Mouse (Mus musculus) megakaryocyte, adult 5-6 weeks (primary cell): ENCODE results near the gene Mgat4e. TPM values are rescaled to one million over a fixed set of nuclear protein-coding genes. Genes with fewer than 3 reads are reported as not detected.
A peak's percentile ranks its signal among the peaks of the same experiment; 100 is the strongest.

Experiments
- ATAC-seq: 2 replicates; pipeline ENCODE4 v1.8.0; 2016; ENCODE audit warnings: mild to moderate bottlenecking, inconsistent platforms; ENCODE audit not compliant: poor library complexity, severe bottlenecking
- total RNA-seq, 2 experiments: library from RNA; stranded (forward) in 1 of 2; stranded (reverse) in 1 of 2; fragments of 153-499, 151-499 nt in 1 of 2; fragments of 221-1000, 200-1000 nt in 1 of 2; gene quantifications; 2 replicates each; pipeline versions ENCODE4 v1.2.3 to v1.2.4; 2015 to 2017

Gene Mgat4e
- total RNA-seq (2015) (not detected in 2 replicates), total RNA-seq (2017) (not detected in 2 replicates)

DNA sequence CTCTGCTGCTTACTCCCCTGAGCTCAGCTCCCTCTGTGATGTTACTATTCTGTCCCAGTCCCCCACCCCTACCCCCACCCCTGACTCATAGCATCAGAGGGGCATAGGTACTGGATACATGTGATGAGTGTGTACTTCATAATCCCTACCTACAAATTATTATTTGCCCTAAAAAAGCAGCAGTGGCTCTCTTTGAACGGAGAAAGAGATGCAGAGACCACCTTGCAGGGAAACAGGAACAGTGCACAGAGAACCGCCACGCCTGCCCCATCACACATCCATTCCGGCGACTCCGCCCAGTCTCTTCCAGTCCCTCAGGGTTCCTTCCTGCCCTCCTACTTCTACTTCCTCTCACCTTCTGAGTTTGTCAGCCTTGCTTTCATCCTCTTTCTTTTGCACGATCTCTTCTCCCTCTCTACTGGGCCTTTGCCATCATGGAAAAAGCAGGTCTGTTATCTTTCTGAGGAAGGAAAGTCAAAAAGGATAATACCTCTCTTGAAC lies at the start of gene Mgat4e:
Gene Mgat4e (minus strand): TSS at position 51 of the 501 bp plus-strand sequence.
- no peak; the same call in 1 of the 2 replicates for ATAC-seq

DNA sequence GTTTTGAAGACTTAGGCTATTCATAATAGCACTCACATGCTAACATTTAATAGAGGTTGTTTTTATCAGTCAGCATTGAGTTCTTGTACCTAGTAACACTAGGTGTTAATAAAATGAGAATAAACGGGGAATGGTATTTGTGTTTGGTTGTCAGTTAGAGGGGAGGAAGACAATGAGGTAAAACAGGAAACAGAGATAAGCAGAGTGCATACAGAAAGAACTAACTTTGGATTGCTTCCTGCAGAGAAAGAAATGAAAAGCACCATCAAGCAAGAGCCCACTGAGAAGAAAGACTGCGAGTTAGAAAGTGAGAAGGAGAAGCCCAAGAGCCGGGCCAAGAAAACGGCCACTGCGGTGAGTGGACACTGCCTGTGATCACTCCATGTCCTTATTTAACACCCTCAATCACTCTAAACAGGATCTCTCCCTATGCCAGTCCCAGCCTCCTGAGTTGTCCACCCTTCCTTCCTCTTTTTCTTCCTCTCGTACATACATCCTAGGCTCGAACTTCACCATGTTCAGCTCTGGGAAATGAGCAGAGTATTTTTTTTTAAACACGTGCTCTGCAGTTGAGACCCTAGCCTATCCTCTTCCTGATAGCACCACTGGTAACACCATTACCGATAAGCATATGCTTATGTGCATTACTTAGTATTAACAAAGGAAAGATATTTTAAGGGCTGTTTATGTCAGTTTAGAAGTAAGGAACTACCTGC lies 48.0 kb upstream of the Mgat4e start:
- ATAC-seq: no peak

DNA sequence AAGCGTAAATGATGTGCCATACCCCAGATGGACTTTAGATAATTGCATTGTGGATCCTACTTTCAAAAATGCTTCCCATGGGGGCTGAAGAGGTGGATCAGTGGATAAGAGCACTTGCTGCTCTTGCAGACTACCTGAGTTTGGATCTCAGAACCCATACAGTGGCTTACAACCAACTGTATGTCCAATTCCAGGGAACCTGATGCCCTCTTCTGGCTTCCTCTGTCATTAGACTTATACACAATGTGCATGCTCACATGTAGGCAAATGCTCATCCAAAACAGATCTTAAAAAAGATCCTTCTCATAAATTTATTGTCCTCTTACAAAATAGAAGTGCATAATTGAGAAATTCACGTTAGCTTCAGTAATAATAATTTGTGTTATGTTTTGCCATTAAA lies 42.3 kb upstream of the Mgat4e start:
- no peak for ATAC-seq

DNA sequence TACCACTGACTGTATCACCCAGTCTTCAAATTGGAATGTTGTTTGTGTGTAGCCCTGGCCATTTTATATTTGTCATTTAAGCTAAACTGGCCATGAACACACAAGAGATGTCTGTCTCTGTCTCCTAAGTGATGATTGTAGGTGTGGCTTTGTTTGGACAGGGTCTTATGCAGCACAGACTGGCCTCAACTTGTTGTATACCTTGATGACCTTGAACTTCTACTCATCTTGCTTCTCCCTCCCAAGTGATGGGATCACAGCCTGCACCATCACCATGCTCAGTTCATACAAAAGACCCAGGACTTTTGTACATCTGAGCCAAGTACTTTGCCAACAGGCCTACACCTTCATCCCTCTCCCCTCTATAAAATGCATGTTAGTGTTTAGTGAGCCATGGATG lies 40.2 kb upstream of the Mgat4e start:
- no peak for ATAC-seq

GRCm38 (mm10) chr1:134583560-134583959 lies 34.1 kb upstream of the Mgat4e start:
- no peak for ATAC-seq

DNA sequence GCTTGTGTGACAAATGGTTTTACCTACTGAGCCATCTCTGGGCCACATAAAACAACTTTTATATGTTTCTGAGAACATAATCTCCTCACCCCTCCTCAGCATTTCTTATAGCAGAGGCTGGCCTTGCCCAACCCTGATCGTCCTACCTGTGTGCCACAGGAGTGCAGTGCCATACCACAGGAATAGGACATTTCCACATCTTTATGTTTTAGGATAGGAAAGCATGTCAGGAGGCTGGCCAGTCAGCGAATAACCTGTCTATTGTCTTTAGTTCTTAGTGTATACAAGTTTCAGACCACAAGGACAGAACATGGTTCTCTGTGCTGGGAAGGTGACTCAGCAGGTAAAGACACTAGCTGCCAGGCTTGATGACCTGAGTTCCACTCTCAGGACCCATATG lies 31.3 kb upstream of the Mgat4e start:
- ATAC-seq: no peak

- ATAC-seq: no peak
Observed at GRCm38 (mm10) chr1:134577384-134578120, 28.1 kb upstream of the Mgat4e start.

GRCm38 (mm10) chr1:134573932-134574315 lies 24.4 kb upstream of the Mgat4e start:
- ATAC-seq: no peak

DNA sequence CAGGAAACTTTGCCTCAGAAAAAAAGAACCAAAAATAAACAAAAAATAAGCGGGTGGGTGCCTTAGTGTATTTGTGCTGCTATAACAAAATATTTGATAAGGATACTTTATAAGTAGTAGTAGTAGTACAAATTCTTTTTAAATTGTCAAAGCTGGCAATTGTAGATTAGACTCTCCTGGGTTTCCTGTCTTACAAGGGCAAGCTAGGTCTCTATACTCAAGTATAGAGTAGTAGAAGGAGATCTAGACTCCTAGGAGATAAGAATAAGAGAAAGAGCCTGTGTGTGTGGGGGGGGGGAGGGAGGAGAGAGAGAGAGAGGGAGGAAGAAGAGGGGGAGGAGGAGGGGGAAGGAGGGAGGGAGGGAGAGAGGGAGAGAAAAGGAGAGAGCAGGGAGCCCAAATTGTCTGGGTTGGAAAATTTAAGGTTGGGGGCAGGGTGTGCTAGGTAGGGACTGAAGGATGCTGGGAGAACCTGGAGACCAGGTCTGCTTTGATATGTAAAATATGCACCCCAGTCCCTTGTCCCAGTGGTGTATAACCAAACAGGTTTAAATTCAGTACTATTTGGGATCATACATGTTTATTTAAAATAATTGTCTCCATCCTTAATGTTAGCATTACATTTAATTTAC lies 23.9 kb upstream of the Mgat4e start:
- no peak for ATAC-seq

DNA sequence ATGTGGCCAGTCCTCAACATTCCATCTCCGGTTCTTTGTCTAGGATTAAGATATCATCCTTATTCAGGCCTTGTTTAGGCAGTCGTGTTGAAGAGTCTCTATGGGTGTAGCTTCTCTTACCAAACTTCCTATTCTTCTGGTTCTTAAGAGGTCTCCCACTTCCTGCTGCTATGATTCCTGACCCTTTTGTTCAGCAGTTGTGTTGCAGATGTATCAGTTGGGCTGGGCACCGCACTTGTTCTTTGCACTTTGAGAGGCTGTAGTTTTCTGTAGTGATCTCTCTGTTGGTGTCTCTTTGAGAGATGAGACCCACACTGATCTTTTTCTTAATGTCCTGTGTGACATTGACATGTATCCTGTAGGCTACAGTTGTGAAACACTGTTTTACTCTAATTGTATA lies 21.1 kb upstream of the Mgat4e start:
- no peak for ATAC-seq

GRCm38 (mm10) chr1:134570171-134570570 lies 20.7 kb upstream of the Mgat4e start:
- ATAC-seq: no peak

DNA sequence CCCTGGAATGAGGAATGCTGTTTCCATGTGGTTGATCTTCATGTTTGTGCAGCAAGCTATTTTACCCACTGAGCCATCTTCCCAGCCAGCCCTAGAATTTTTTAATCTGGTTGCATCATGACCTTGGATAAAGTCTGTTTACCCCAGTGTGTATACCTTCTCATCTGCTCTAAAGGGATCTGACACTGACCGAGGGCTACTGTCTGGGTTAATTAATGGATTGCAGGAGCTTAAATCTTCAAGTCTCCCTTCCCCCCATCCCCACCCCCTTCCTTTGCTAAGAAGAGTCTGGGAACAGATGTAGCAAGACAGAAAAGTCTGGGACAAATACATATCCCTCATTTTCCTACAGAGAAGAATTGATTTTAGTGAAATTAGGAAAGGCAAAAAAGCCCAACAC lies 18.0 kb upstream of the Mgat4e start:
- ATAC-seq: no peak

GRCm38 (mm10) chr1:134563726-134564125 lies 14.2 kb upstream of the Mgat4e start:
- ATAC-seq: no peak

- ATAC-seq: 0 out of 2 replicates have a peak, but pooled peaks have one; percentile 16
Observed at GRCm38 (mm10) chr1:134562457-134562856, 13.0 kb upstream of the Mgat4e start.

- no peak for ATAC-seq
Observed at GRCm38 (mm10) chr1:134561770-134562143, 12.3 kb upstream of the Mgat4e start.

GRCm38 (mm10) chr1:134560801-134561769 lies 11.6 kb upstream of the Mgat4e start:
- no peak for ATAC-seq

DNA sequence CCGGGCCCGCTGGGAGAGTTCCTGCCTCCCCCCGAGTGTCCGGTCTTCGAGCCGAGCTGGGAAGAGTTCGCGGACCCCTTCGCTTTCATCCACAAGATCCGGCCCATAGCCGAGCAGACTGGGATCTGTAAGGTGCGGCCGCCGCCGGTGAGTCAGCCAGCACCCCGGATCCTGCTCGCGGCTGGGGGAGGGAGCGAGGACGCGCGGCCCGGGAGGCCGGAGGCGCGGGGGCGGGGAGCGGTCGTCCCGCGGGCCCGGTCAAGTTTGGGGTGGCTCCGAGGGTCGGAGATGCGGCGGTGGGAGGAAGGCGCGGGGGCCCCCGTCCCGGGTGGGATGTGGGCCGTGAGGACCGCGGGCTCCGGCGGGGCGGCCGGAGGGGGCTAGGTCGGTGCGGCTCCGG lies 10.9 kb upstream of the Mgat4e start:
- 0 out of 2 replicates have a peak, but pooled peaks have one; percentile 13 for ATAC-seq

DNA sequence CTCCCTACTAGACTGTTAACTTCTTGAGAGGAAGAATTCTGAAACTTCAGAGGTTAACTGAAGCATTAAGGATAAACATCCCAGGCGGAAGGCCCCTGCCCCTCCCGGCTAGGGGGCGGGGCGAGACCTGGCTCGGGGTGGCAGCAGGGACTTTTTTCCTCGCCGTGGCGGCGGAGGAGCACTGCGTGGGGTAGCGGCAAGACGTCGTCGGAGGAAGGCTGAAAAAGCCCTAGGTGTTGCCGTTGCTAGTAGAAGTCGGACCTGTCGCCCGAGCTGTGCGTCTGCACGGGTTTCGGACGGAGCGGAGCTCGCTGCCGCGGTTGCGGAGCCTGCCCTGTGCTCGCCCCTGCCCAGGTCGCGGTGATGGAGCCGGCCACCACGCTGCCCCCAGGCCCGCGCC lies 10.5 kb upstream of the Mgat4e start, which contains the start of gene Kdm5b:
Gene Kdm5b (plus strand): TSS at position 196 of the 400 bp plus-strand sequence.
- peak; percentile 57 for ATAC-seq

- no peak for ATAC-seq
Observed at GRCm38 (mm10) chr1:134559226-134559625, 9.7 kb upstream of the Mgat4e start.

DNA sequence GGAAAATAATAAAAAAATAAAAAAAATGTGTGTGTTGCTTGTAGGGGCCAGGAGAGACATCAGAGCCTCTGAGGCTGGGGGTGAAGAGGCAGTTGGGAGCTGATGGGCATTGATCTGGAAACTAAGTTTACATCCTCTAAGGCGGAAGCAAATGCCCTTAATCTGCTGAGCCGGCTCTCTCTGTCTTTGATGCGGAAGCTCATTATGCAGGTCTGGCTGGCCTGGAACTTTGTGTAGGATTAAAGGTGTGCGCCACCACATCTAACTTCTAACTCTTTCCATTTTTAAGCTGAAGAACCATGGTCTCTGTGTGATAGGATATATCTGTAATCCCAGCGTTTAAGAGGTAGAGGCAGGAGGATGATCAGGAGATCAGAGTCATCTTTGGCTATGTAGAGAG lies 9.0 kb upstream of the Mgat4e start:
- ATAC-seq: no peak
